Mouse (Mus musculus) brain, embryonic 14.5 days (tissue): ENCODE results near the gene Lrfn5.

ENCODE experiments used
- CTCF ChIP-seq: fragments of 200-500 bp; IDR thresholded peaks from 2 replicates; pipeline ENCODE4 v1.5.1; 2012; ENCODE audit warnings: inconsistent platforms, mild to moderate bottlenecking, moderate library complexity, borderline replicate concordance; ENCODE audit not compliant: insufficient read depth, insufficient read length; ENCODE audit errors: extremely low read depth
- POLR2A ChIP-seq: fragments of 200-500 bp; IDR thresholded peaks from 2 replicates; pipeline ENCODE4 v1.6.1; 2012; ENCODE audit warnings: mild to moderate bottlenecking, inconsistent platforms, borderline replicate concordance; ENCODE audit not compliant: poor library complexity, insufficient read depth, insufficient read length, severe bottlenecking; ENCODE audit errors: extremely low read depth

GRCm38 (mm10) chr12:61600305-61600704 lies 77.4 kb downstream of the Lrfn5 start:
- TF ChIP-seq CTCF, result no peak
- no peak for TF ChIP-seq POLR2A
